Mouse (Mus musculus): ENCODE data around the gene Nudt6.

DNA sequence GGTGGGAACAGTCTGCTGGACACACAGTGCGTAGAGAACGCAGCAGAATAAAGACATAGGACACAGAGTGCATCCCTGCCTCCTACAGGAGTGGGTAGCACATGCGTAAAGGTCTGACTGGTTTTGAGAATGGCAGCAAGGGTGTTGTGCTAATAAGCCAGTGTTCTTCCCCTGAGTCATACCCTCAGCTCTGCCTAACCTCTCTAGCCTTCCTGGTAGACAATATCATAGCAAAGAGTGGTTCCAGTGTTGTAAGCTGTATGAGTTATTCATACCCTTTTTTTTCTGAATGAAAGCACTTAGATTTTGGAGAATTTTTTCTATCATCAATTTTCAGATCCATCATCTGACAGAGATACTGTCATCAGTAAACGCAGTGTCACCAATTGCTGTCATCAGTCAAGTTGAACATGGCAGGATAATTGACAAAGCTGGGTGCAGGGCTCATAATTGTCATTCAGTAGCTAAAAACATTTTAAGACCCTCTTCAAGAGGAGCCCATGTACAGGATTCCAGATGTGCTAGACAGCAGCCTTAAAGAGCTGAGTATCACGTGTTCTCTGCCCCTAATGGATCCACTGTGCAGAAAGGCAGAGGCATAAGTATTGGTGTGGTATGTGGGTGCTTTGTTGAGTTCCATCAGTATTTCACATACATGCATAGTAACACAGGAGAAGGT, 22.9 kb downstream of the Nudt6 start:
- TF ChIP-seq EP300 (IDR thresholded peaks at IDR 0.05; ENCODE audit: low read depth) (no peak), CTCF (IDR thresholded peaks at IDR 0.05; ENCODE audit: low read depth) (no peak)
